Mouse (Mus musculus) adrenal gland, postnatal 4 days (tissue): Measurements from ENCODE around the gene Zfp661. TPM values are rescaled to one million over a fixed set of nuclear protein-coding genes. Genes with fewer than 3 reads are reported as not detected.
A peak's percentile ranks its signal among the peaks of the same experiment; 100 is the strongest.
"Not testable (repeated sequence)": the region's sequence is repeated elsewhere in the genome, so short reads cannot be mapped to it uniquely, and the experiment has no call there.

Experiments used
- DNase-seq, 2 experiments: peaks; one replicate each; pipeline ENCODE4 v3.0.0; 2021 to 2022; ENCODE audit warnings: low spot score in 2 of 2, mixed read lengths in 2 of 2
- long read RNA-seq, 2 experiments: library from polyadenylated mRNA; stranded (forward); transcript quantifications; one replicate each; pipeline ENCODE4 v2.0.0; 2021
- total RNA-seq, 2 experiments: library from RNA; stranded (reverse); gene quantifications; 2 replicates each; pipeline ENCODE4 v1.2.3; 2021

Gene Zfp661
- 1 to 10 TPM; 4.8 to 4.9 TPM for total RNA-seq
- long read RNA-seq, experiment 1, partial matches to known transcripts: 1 of 2 reads
- long read RNA-seq, experiment 1, other reads (novel, unspliced or antisense): 1 of 2 reads
- long read RNA-seq, experiment 2, partial matches to known transcripts: 2 of 2 reads
- long read RNA-seq, experiment 2, other reads (novel, unspliced or antisense): 0 of 2 reads

DNA sequence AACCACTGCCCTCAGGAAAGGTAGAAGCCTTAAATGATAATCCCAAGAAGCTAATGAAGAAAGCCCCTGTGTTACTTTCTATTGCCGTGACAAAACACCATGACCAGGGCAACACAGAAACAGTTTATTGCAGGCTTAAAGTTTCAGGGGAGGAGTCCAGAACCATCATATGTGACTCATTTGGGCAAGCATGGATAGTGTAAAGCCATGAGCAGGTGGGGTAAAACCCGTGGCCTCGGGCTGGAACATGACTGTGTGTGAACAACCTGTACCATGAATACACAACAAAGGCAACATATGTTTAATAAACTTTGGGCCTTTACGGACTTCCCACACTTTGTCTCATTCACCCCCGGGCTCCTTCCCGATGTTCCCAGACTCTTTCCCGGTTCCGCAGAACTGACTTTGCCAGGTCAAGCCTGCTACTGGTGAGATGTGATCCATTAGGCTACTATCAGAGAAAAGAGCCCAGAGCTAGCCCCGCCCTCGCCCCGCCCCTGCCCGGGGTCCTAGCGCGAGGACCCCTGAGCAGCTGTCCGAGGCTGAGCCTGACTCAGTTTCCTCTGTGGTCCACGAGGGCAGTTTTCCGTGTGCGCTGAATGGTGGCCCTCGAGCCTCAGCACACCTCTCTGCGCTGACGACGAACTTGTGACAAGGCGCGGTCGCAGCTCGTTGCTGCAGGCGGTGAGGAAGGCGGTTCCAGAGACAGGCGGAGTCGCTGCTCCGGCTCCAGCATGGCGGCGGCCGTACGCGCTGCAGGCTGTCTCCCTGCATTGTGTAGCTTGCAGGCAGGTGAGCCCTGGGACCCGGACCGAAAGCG lies at the start of gene Zfp661, which contains the start of gene Mrps5:
Gene Zfp661 (minus strand): TSS at position 401 of the 820 bp plus-strand sequence.
Gene Mrps5 (plus strand): TSS at position 529 of the 820 bp plus-strand sequence.
- DNase-seq: peak; percentile 68 to 75

DNA sequence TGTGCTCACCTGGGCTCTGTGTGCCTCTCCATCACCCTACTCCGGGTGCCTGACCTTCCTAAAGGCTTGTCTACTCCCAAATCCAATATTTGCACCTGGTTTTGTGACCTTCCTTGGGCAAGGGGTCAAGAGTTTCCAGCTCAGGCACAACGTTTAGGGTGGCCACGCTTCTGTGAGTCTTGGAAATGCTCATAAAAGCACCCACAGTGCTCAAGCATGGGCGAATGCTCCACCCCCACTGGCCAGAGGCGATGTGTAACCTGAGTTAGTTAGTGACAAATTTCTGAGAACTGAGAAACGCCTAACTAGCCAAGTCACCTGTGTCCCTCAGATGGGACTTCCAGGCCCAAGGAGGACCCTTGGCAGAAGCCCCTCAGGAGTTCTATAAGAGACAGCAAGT lies 48.7 kb upstream of the Zfp661 start:
- DNase-seq: no peak

DNA sequence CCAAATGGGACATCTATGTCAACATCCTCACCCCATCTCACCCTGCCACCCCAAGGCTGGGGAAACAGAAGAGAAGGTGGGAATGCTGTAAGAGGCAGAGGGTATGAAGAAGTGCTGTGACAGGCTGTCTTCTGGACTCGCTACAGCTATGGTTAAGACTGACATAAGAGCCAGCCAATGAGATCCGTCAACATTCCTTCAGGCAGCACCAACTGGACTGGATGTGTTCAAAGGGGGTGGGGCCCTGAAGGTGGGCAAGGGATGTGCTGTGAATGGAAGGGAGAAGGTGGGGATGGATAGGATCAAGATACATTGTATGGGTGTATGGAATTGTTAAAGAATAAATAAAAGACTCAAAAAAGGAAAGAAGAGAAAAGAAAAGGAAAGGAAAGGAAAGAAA lies 45.7 kb upstream of the Zfp661 start:
- no peak for DNase-seq

DNA sequence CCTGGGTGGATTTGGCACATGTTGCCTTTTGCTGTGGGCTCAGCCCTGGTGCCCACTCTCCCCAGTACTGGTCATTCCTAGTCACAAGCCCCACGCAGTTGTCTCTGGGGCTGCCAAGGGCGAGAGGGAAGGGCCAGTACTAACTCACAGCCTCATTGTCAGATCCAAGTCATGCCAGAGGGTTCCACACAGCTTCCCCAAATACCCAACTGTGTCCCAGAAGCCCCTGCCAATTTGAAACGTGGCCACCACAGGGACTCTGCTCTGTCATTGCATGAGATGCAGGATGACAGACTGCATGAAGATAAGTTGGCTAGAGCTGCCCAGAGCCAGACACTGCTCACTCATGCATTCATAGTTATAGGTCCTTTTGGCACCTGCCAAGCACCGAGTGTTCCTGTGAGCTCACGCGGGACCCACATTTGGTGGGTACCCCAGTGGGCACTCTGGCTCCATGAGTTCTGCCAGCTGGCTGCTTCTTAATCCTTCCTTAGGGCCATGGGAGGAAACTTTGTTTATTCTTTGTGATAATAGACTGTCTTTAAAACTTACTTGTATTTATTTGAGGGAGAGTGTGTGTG lies 41.2 kb upstream of the Zfp661 start:
- DNase-seq: no peak

GRCm38 (mm10) chr2:127627354-127627753 lies 40.5 kb upstream of the Zfp661 start:
- DNase-seq: no peak

- DNase-seq: no peak
Measured at GRCm38 (mm10) chr2:127625659-127626058, 38.8 kb upstream of the Zfp661 start.

DNA sequence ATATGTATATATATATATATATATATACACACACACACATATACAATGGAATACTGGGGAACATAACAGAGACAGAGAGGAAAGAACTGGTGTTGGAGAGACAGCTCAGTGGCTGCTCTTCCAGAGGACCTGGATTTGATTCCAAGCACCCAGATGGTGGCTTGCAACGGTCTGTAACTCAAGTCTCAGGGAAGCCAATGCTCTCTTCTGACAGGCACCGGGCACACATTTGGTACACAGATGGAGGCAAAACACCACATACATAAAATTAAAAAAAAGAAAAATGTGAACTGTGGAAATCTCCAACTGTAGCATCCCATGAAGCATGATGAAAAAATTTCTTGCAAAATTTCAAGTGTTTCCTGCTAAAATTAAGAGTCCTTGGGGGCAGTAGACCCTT lies 37.9 kb upstream of the Zfp661 start:
- DNase-seq: no peak

DNA sequence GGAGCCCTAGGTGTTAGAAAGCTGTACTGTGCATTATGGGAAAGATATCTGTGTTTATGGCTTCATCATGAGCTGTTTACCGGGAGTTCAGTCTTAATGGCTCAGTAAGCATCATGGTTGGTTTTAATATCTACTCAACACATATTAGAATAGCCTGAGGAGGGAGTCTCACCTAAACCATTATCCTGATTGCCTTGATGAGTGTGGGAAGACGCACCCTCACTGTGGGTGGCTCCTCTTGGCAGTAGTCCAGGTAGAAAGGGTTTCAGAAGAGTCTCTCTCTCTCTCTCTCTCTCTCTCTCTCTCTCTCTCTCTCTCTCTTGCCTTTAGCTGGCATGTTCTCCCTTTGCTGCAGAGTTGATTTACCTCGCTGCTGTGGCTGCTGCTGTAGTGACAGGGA lies 35.2 kb upstream of the Zfp661 start:
- DNase-seq: no peak

DNA sequence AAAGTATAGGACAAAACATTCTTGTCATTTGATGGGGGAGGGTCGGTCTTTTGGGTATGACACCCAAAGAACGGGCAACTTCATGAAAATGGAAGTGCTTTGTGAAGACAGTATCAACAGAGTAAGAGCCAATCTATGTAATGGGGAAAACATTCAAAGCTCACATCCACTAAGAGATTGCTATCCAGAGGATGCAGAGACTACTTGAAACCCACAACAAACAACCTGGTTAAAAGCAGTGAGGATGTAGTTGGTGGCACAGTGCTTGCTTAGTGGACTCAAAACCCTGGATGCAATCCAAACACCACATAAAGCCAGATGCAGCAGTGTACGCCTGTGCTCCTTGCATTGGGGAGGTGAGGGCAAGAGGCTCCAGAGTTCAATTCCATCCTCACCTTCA lies 32.4 kb upstream of the Zfp661 start:
- DNase-seq: no peak

GRCm38 (mm10) chr2:127612288-127612687 lies 25.4 kb upstream of the Zfp661 start:
- DNase-seq: no peak

- no peak for DNase-seq
Measured at GRCm38 (mm10) chr2:127611386-127611785, 24.5 kb upstream of the Zfp661 start.

DNA sequence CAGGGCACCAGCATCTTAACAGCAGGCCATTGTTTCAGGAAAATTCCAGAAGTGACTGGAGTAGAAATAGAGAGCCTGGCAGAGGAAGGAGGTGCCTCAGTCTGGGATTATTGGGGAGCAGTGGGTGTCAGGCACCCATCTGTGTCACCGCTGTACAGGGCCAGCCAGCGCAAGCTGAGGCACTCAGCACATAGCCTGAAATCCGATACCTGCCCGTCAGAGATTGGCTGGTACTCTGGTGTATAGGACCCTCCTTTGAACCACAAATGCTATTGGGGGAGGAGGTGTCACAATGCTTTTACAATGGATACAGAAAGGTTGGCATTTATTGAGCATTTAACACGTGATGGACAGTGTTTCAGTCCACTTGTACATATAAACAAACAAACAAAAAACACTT lies 22.1 kb upstream of the Zfp661 start:
- DNase-seq: no peak

DNA sequence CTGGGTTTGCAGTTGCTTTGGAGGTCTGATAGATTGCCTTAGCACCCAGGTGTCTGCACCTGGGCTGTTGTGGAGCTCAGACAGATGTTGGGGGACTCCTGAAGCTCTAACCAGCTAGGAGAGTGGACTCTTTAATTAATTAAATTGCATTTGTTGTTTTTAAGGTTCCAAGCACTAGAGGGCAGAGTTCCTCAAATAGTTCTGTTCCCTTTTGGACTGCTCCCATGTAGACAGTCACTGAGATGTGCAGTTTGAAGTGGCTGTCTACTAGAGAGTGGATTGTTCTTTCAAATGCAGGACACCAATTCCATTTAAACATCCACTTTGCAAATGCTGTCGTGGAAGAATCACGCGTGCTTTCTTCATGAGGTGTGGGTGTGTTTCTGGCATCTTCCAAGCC lies 21.3 kb upstream of the Zfp661 start:
- no peak for DNase-seq

DNA sequence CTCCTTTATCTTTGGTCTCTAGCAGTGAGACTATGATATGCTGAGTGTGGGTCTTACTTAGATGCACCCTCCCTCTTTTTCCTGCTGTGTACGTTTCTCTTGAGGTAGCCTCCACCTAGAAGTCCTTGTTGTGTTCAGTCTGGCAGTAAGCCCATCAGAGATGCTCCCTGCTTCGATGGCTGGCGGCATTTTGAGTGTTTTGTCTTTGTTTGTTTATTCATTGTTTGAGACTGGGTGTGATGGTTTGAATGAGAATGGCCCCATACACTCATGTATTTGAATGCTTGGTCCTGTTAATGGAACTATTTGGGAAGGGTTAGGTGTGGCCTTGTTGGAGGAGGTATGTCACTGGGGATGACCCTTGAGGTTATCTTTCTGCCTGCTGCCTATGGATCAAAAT lies 18.3 kb upstream of the Zfp661 start:
- no peak for DNase-seq

- not testable (repeated sequence) for DNase-seq
Measured at GRCm38 (mm10) chr2:127603383-127603782, 16.5 kb upstream of the Zfp661 start.

DNA sequence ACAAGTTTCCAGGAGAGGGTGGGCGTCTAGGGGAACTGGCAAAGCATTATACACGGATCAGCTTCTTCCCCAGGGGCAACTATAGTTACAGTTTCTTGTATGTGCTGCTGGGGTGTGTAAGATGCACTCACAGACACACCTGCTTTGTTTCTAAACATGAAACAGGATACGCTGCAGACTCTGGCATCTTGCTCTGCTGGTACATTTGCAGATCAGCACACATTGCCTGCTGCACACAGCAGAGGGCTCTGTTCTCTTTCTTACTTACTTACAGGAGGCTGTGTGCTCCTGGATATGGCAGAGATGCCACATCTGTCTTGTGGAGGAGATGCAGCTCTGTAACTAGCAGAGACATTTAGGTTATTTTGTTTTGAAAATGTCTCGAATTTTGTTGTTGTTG lies 3.9 kb upstream of the Zfp661 start:
- DNase-seq: no peak

GRCm38 (mm10) chr2:127590204-127590603 lies 3.3 kb upstream of the Zfp661 start:
- DNase-seq: no peak

DNA sequence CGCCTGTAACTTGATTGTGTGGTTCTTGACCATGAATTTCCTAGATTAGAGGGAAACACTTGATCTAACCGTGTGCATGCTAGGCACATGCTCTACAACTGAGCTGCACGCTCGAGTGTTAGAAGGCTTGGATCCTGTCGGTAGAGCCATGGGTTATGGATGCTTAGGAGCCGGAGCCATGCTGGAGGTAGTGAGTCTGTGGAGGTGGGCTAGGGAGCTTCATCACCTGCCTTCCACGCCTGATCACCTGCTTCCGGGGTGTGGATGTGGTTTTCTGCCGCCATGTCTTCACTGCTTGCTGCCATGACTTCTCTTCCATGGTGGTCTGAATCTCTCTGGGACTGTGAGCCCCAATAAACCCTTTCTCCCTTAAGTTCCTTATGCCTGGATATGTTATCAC lies 2.0 kb upstream of the Zfp661 start:
- no peak for DNase-seq

- no peak for DNase-seq
Measured at GRCm38 (mm10) chr2:127587514-127587844, 585 bp upstream of the Zfp661 start.

- DNase-seq: peak; percentile 67 to 84
Measured at GRCm38 (mm10) chr2:127584436-127584858, 2.4 kb downstream of the Zfp661 start.

GRCm38 (mm10) chr2:127573322-127573721 lies 13.6 kb downstream of the Zfp661 start:
- no peak for DNase-seq
